Mouse (Mus musculus): Measurements from ENCODE around the gene Pycr1. TPM values are rescaled to one million over a fixed set of nuclear protein-coding genes. Genes with fewer than 3 reads are reported as not detected.

The Pycr1 gene
- polyA plus RNA-seq, 1 experiment from 2014 or later = 24.8 TPM

DNA sequence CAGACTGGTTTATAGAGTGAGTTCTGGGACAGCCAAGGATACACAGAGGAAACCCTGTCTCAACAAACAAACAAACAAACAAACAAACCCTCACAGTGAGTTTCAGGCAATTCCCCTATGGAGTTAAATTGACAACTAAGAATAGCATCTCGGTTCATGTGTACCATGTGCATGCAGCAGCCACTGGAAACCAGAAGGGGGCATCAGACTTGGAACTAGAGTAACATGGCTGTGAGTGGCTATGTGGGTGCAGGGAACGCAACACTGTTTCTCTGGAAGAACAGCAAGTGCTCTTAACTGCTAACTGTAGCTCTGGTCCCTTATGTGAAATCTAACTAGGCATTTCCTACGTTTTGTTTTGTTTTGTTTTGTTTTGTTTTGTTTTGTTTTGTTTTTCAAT lies 8.3 kb upstream of the Pycr1 start:
- Histone ChIP-seq H3K9ac (no peak overlapping the region), H3K27ac (replicated peaks) (no peak overlapping the region), H3K36me3 (no peaks in the 10 kb centered on the region), H3K27me3 (peaks cover 12% of the 10 kb centered on the region; the same call in 1 of the 2 replicates), H3K9me3 (no peaks in the 10 kb centered on the region), H3K4me3 (no peak overlapping the region), H3K4me2 (no peak overlapping the region), H3K4me1 (replicated peaks) (peaks cover 10% of the 10 kb centered on the region)
- ATAC-seq (ENCODE audit: low read depth) = no peak
- 76% methylated on average over 3 of the region's 3 CpGs for WGBS

DNA sequence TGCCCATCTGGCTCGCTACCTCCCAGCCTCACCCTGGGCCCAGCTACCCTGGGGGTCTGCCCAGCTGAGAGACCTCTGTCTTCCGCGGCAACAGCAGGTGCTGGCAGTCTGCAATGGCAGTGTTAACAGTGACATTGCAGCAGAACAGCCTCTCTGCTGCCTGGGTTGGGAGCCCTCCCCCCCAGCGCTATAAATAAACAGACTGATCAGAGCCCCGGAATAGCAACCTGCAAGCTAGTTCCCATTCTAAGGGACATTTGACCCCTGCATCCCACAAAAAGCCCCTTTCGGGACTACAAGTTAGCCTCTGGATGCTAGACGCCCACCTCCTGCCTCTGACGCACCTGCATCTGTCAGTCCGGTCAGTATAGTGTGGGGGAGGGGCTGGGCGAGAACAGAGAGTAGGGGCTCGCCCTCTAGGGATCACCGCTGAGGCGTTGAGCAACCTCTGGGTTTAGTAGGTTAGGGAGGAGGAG lies 4.5 kb upstream of the Pycr1 start, which contains the start of gene Myadml2:
TSS of gene Myadml2 (minus strand) at position 158 of the 476 bp plus-strand sequence.
- ATAC-seq (ENCODE audit: low read depth) = no peak

DNA sequence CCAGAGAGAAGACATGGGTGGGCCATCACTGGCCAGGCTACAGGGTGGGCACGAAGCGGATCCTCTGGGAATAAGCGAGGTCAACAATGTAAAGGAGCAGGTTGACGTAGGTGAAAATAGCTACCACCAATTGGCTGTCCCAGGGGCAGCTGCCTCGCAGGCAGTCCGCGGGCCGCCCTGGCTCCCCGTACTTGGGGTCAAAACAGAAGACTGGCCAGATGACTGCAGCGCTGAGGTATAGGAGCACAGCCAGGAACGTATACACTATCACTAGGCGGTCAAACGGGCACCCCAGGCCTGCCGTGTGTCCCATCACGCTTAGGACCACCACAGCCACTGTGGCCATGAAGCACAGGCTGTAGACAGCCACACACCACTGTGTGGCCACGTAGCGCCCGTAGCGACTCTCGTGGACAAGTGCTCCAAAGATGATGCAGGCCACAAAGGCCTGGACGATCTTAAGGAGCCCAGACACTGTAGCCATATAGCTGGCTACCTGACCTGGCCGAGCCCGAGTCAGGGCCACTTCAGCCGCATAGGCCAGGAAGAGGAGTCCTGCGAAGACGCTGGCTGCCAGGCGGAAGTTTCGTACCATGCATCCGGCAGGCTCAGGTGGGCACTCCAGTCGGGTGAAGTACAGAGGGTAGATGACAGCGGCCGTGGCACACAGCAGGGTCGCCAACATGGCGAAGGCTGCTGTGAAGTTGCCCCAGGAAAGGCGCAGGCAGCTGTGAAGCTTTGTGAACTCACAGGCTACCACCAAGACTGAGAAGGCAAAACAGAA lies 3.7 kb upstream of the Pycr1 start:
- Histone ChIP-seq H3K9ac (peak overlapping the region; percentile 65; the same call in 1 of the 2 replicates), H3K4me2 (peak overlapping the region; percentile 53; the same call in 1 of the 2 replicates), H3K4me3 (no peak overlapping the region), H3K36me3 (no peaks in the 10 kb centered on the region), H3K9me3 (no peaks in the 10 kb centered on the region), H3K4me1 (replicated peaks) (peaks cover 25% of the 10 kb centered on the region), H3K27me3 (0 out of 2 replicates have a peak, but pooled peaks cover 2% of the 10 kb centered on the region), H3K27ac (replicated peaks) (no peak overlapping the region)
- WGBS = 85% methylated on average over 35 of the region's 35 CpGs
- no peak for ATAC-seq (ENCODE audit: low read depth)

More for the DNA sequence above, 4.5 kb upstream of the Pycr1 start, which contains the start of gene Myadml2:
- 5% methylated on average over 13 of the region's 13 CpGs for WGBS
- H3K36me3 ChIP-seq = no peaks in the 10 kb centered on the region
- H3K4me2 ChIP-seq = peak within 1 kb of the TSS; percentile 53
- H3K27ac ChIP-seq (replicated peaks) = no peak within 1 kb of the TSS
- peak within 1 kb of the TSS; percentile 65 for H3K9ac ChIP-seq
- H3K4me3 ChIP-seq = peak within 1 kb of the TSS; percentile 22
- H3K4me1 ChIP-seq (replicated peaks) = peaks cover 17% of the 10 kb centered on the region
- no peaks in the 10 kb centered on the region for H3K27me3 ChIP-seq
- no peaks in the 10 kb centered on the region for H3K9me3 ChIP-seq

DNA sequence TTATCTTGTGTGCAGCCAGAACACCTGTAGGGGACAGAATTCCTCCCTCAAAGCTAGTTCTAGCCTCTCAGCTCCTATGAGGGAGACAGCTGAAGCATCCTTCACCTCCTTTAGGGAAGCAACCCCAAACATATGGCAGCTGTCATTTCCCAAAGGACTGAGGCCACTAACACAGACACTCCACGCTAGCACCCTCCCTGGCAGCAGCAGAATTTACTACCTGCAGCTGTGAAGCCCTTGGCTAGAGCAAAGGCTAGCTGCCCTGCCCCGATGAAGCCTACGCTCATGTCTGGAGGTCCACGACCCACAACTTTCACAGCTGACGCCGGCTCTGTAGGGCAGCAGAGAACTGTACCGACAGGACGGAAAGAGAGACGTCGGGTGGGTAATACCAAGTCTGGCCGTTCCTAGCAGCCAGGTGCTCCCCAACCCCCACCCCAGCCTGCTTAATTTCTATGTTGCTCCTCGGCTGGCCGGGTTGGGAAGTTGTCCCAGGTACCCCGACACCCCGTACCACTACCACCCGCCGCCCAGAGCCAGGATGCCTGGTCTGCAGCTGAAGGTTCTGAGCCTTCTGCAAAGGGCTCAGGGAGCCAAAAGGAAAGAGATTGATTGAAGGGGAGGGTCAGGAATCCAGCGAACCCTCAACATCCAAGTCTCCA lies 499 bp downstream of the Pycr1 start:
- Histone ChIP-seq H3K4me1 (replicated peaks) (peaks cover 24% of the 10 kb centered on the region), H3K27me3 (0 out of 2 replicates have a peak, but pooled peaks cover 4% of the 10 kb centered on the region), H3K9me3 (no peaks in the 10 kb centered on the region), H3K4me2 (peak overlapping the region; percentile 82), H3K27ac (replicated peaks) (peak overlapping the region; percentile 34; the same call in 1 of the 2 replicates), H3K9ac (peak overlapping the region; percentile 78), H3K4me3 (peak overlapping the region; percentile 49), H3K36me3 (no peaks in the 10 kb centered on the region)
- under 1% methylated on average over 18 of the region's 18 CpGs for WGBS
- ATAC-seq (ENCODE audit: low read depth) = peak; percentile 64

DNA sequence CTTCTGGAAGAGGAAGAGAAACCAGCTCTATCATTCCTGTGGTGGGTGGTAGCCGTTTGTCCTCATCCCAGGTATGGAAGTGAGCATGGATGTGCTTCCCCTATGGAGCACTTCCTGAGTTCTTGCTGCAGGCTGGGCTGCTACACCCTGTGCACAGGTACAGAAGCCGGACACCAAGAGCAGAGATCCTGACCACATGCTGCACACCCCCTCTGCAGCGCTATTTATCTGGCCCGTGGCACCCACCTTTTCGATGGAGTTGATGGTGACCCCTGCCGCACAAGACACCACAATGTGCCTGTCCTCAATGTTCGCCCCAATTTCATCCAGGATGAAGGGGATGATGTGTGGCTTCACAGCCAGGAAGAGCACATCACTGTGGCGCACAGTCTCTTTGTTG lies 1.7 kb downstream of the Pycr1 start:
- ATAC-seq (ENCODE audit: low read depth) = no peak
- H3K9ac ChIP-seq = peak overlapping the region; percentile 78; the same call in 1 of the 2 replicates
- H3K4me3 ChIP-seq = no peak overlapping the region
- H3K9me3 ChIP-seq = no peaks in the 10 kb centered on the region
- H3K4me1 ChIP-seq (replicated peaks) = peaks cover 17% of the 10 kb centered on the region
- 0 out of 2 replicates have a peak, but pooled peaks cover 4% of the 10 kb centered on the region for H3K27me3 ChIP-seq
- H3K36me3 ChIP-seq = no peaks in the 10 kb centered on the region
- peak overlapping the region; percentile 82; the same call in 1 of the 2 replicates for H3K4me2 ChIP-seq
- H3K27ac ChIP-seq (replicated peaks) = no peak overlapping the region
- 77% methylated on average over 8 of the region's 8 CpGs for whole genome bisulfite sequencing

DNA sequence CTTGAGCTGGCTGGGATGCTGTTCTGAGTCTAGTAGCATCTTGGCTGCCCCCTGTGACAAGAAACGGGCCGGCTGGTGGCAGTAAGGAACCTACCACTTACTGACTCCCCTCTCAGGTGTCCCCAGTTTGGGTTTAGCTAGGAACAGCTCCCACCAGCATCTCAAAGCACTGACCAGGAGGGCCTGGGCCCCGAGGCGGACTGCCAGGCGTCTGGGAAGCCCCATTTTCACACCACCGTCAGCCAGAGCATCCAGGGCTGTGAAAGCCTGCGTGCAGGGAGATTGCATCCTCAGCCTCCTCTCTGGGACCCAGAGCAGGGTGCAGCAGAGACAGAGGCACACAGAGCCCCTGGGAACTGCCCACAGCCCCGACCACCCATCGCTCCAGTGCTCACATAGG lies 2.3 kb downstream of the Pycr1 start:
- H3K4me3 ChIP-seq = no peak overlapping the region
- H3K9ac ChIP-seq = peak overlapping the region; percentile 34
- no peak overlapping the region for H3K4me2 ChIP-seq
- H3K27ac ChIP-seq (replicated peaks) = no peak overlapping the region
- H3K9me3 ChIP-seq = no peaks in the 10 kb centered on the region
- 0 out of 2 replicates have a peak, but pooled peaks cover 4% of the 10 kb centered on the region for H3K27me3 ChIP-seq
- no peaks in the 10 kb centered on the region for H3K36me3 ChIP-seq
- peaks cover 17% of the 10 kb centered on the region for H3K4me1 ChIP-seq (replicated peaks)
- WGBS = 64% methylated on average over 9 of the region's 9 CpGs
- ATAC-seq (ENCODE audit: low read depth) = no peak

DNA sequence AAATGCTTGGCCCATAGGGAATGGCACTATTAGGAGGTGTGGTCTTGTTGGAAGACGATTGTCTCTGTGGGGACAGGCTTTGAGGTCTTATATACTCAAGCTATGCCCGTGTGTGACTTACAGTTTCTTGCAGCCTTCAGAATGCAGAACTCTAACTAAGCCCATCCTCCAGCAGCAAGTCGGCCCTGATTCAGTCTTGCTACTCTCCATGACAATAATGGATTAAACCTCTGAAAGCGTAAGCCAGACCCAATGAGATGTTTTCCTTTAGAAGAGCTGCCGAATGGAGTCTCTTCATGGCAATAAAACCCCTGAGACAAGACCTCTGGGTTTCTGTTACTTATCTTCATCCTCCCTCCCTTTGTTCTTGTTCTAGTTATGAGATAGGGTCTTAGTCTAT lies 8.8 kb downstream of the Pycr1 start:
- H3K36me3 ChIP-seq = no peaks in the 10 kb centered on the region
- H3K4me3 ChIP-seq = no peak overlapping the region
- H3K27ac ChIP-seq (replicated peaks) = no peak overlapping the region
- H3K9me3 ChIP-seq = no peaks in the 10 kb centered on the region
- H3K9ac ChIP-seq = no peak overlapping the region
- H3K4me2 ChIP-seq = no peak overlapping the region
- no peak for ATAC-seq (ENCODE audit: low read depth)
- H3K27me3 ChIP-seq = no peaks in the 10 kb centered on the region
- peaks cover 29% of the 10 kb centered on the region for H3K4me1 ChIP-seq (replicated peaks)
- WGBS = 83% methylated on average over 5 of the region's 5 CpGs

DNA sequence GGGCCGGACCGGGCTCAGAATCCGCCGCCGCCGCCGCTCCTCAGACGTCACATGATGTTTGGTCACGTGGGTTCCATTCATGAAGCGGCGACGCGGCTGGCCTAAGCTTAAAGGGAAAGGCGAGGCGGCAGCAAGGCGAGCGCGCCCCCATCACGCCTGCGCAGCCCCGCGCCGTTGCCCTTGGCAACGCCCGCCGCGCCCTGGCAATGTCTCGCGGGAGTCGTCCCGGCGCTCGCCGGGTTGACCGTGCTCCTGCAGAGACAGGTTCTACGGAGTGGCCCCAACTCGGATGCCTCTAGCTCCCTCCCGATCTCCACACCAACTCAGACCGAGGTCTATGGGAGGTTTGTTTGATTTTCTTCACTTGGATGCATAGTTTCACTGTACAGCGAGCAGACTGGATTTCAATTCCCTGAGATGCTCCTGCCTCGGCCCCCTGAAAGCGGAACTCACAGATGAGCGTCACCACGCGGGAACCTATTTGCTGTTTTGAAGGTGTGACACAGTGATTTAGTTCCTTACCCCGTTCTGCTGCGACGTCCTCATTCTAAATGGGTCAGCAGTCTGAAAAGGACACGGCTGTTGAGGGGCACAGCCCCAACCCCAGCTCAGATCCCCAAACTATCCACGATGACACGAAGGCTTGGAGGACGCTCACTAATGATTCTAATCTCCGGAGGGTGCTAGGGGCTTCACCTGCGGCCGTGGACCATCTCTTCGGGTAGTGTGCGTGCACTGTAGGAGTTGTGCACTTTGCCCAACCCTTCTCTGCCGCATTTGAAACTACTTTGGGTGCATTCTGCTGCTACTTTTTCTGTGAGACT lies 9.8 kb downstream of the Pycr1 start, which contains the start of gene Mafg:
TSS of gene Mafg (minus strand) at position 81 of the 824 bp plus-strand sequence.
- 10% methylated on average over 58 of the region's 58 CpGs for WGBS
- ATAC-seq (ENCODE audit: low read depth) = peak; percentile 90

DNA sequence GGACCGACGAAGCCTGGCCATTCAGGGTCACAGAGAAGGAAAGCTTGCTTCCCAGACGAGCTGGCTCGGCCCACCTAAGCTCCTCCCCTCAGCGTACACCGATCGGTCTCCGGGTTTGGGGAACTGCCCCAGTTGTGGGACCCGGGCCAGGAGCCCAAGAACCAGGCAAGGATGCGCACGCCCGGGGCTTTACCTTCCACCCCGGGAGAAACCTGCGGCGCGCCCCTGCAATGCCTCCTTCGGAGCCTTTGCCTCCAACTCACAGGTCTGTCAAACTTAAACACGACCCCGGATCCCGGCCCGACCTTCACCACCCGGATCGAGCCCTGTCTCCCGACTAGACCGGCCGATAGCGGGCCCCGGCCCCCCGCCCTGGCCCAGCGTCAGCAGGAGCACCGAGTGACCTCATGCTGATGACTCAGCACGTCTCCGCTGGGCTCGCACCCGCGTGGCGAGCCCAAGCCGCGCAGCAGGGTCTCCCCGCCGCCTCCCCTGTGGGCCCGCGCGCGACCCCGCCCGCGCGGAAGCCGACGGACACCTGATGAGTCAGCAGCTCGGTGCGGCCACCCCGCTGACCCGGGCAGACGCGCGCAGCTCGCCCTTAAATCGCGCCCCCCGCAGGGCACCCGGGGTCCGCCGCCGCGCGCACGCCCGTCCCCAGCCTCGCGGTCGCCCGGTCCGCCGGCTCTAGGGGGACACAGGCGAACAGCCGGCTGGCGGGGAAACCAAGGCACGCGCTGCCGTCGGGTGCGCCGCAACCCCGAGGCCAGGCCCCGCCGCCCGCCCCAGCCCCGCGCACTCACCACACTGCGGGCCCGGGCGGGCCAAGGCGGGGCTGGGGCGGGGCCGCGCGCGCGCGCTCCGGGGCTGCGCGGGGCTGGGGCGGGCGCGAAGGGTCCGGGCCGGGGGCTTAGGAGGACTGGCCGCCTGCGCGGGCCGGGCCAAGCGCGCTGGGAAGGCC lies 10.7 kb downstream of the Pycr1 start:
- 1% methylated on average over 89 of the region's 116 CpGs for WGBS
- peak overlapping the region; percentile 92 for H3K4me3 ChIP-seq
- ATAC-seq (ENCODE audit: low read depth) = peak; percentile 85
- no peaks in the 10 kb centered on the region for H3K27me3 ChIP-seq
- H3K4me1 ChIP-seq (replicated peaks) = peaks cover 35% of the 10 kb centered on the region
- peaks cover 15% of the 10 kb centered on the region for H3K36me3 ChIP-seq
- H3K9ac ChIP-seq = peak overlapping the region; percentile 96
- H3K27ac ChIP-seq (replicated peaks) = peak overlapping the region; percentile 88
- H3K9me3 ChIP-seq = no peaks in the 10 kb centered on the region
- peak overlapping the region; percentile 95 for H3K4me2 ChIP-seq

More for the DNA sequence above, 9.8 kb downstream of the Pycr1 start, which contains the start of gene Mafg:
- Histone ChIP-seq H3K4me2 (peak within 1 kb of the TSS; percentile 95), H3K27ac (replicated peaks) (peak within 1 kb of the TSS; percentile 88), H3K4me3 (peak within 1 kb of the TSS; percentile 92), H3K36me3 (peaks cover 9% of the 10 kb centered on the region), H3K4me1 (replicated peaks) (peaks cover 35% of the 10 kb centered on the region), H3K27me3 (no peaks in the 10 kb centered on the region), H3K9me3 (no peaks in the 10 kb centered on the region), H3K9ac (peak within 1 kb of the TSS; percentile 96)

DNA sequence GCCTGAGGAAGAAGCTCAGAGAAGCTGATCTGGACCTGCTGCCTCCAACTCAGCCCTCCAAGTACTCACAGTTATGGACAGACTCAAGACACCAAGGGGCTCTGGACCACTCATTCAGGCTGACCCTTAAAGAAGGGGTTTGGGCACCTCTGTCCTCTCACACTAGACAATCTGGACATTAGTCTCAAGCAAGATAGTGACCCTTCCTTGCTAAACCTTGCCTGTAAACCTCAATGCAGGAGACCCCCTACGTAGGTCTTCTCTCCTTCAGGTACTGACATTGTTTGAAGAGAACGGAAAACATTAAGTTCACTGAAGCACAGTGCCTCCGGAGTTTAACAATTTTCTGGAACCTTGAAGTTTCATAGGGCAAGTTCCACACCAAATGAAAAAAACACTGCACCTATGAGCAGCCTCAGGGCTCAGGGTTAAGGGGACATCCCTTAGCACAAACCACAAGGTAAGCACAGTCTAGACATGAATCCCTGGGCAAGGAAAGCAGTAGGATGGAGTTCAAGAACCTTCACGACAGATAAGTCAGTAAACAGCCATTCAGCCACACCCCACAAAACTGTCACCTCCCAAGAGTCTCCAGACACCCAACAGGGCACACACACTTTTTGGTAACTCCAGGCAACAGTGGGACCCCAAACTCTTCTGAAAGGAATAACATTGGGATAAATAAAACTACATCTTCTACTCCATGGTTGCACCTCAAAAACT lies 11.7 kb downstream of the Pycr1 start:
- Histone ChIP-seq H3K27me3 (no peaks in the 10 kb centered on the region), H3K4me3 (peak overlapping the region; percentile 92), H3K4me2 (peak overlapping the region; percentile 95), H3K4me1 (replicated peaks) (peaks cover 35% of the 10 kb centered on the region), H3K9ac (peak overlapping the region; percentile 96), H3K36me3 (peaks cover 24% of the 10 kb centered on the region), H3K9me3 (no peaks in the 10 kb centered on the region), H3K27ac (replicated peaks) (peak overlapping the region; percentile 88)
- 66% methylated on average over 4 of the region's 4 CpGs for WGBS
- no peak for ATAC-seq (ENCODE audit: low read depth)
